Mouse (Mus musculus): ENCODE measurements around the gene Igsf3. TPM values are rescaled to one million over a fixed set of nuclear protein-coding genes. Genes with fewer than 3 reads are reported as not detected.
A peak's percentile ranks its signal among the peaks of the same experiment; 100 is the strongest.

The Igsf3 gene
- polyA plus RNA-seq, 1 experiment from 2014 or later, result 96.5 TPM

GRCm38 (mm10) chr3:101436469-101436868, 59.6 kb downstream of the Igsf3 start:
- no peak for ATAC-seq (ENCODE audit: low FRiP score, low read depth)
- no peaks in the 10 kb centered on the region for H3K9me3 ChIP-seq
- no peaks in the 10 kb centered on the region for H3K27me3 ChIP-seq
- no peak overlapping the region for H3K4me3 ChIP-seq
- H3K4me1 ChIP-seq, result peaks cover 9% of the 10 kb centered on the region
- no peak overlapping the region for H3K9ac ChIP-seq
- peaks cover 87% of the 10 kb centered on the region for H3K36me3 ChIP-seq
- H3K27ac ChIP-seq, result no peak overlapping the region
- WGBS, result 72% methylated on average over 4 of the region's 4 CpGs
- H3K4me2 ChIP-seq (replicated peaks), result no peak overlapping the region

- no peaks in the 10 kb centered on the region for H3K27me3 ChIP-seq
- H3K4me2 ChIP-seq (replicated peaks), result no peak overlapping the region
- H3K4me3 ChIP-seq, result no peak overlapping the region
- H3K9me3 ChIP-seq, result no peaks in the 10 kb centered on the region
- H3K27ac ChIP-seq, result no peak overlapping the region; the same call in 1 of the 2 replicates
- no peak for ATAC-seq (ENCODE audit: low FRiP score, low read depth)
- H3K36me3 ChIP-seq, result peaks cover 87% of the 10 kb centered on the region
- H3K4me1 ChIP-seq, result peaks cover 9% of the 10 kb centered on the region
- H3K9ac ChIP-seq, result no peak overlapping the region
- whole genome bisulfite sequencing, result 64% methylated on average over 12 of the region's 12 CpGs
Observed at GRCm38 (mm10) chr3:101437021-101437563, 60.2 kb downstream of the Igsf3 start.

- no peak for ATAC-seq (ENCODE audit: low FRiP score, low read depth)
- H3K4me3 ChIP-seq, result no peak overlapping the region
- peaks cover 2% of the 10 kb centered on the region for H3K4me1 ChIP-seq
- no peak overlapping the region for H3K27ac ChIP-seq
- H3K4me2 ChIP-seq (replicated peaks), result no peak overlapping the region
- no peaks in the 10 kb centered on the region for H3K27me3 ChIP-seq
- no peaks in the 10 kb centered on the region for H3K9me3 ChIP-seq
- no peak overlapping the region for H3K9ac ChIP-seq
- 85% methylated on average over 11 of the region's 11 CpGs for WGBS
- H3K36me3 ChIP-seq, result peaks cover 68% of the 10 kb centered on the region
Observed at GRCm38 (mm10) chr3:101443265-101443881, 66.5 kb downstream of the Igsf3 start.

GRCm38 (mm10) chr3:101444437-101444836, 67.6 kb downstream of the Igsf3 start:
- WGBS, result 89% methylated on average over 8 of the region's 8 CpGs
- Histone ChIP-seq H3K36me3 (peaks cover 65% of the 10 kb centered on the region), H3K27ac (no peak overlapping the region)

GRCm38 (mm10) chr3:101447239-101447638, 70.4 kb downstream of the Igsf3 start:
- peaks cover 63% of the 10 kb centered on the region for H3K36me3 ChIP-seq

More at GRCm38 (mm10) chr3:101444437-101444836, 67.6 kb downstream of the Igsf3 start:
- peaks cover 5% of the 10 kb centered on the region for H3K4me1 ChIP-seq
- no peaks in the 10 kb centered on the region for H3K9me3 ChIP-seq
- no peak for ATAC-seq (ENCODE audit: low FRiP score, low read depth)
- no peak overlapping the region for H3K4me3 ChIP-seq
- no peak overlapping the region for H3K9ac ChIP-seq
- no peak overlapping the region for H3K4me2 ChIP-seq (replicated peaks)
- H3K27me3 ChIP-seq, result no peaks in the 10 kb centered on the region

GRCm38 (mm10) chr3:101448765-101449164, 71.9 kb downstream of the Igsf3 start:
- Histone ChIP-seq H3K4me2 (replicated peaks) (no peak overlapping the region), H3K36me3 (peaks cover 75% of the 10 kb centered on the region)

More at GRCm38 (mm10) chr3:101447239-101447638, 70.4 kb downstream of the Igsf3 start:
- no peak overlapping the region for H3K27ac ChIP-seq
- H3K9me3 ChIP-seq, result no peaks in the 10 kb centered on the region
- H3K4me1 ChIP-seq, result peaks cover 5% of the 10 kb centered on the region
- no peak overlapping the region for H3K9ac ChIP-seq
- H3K4me3 ChIP-seq, result no peak overlapping the region
- no peaks in the 10 kb centered on the region for H3K27me3 ChIP-seq
- ATAC-seq (ENCODE audit: low FRiP score, low read depth), result no peak
- 87% methylated on average over 4 of the region's 4 CpGs for WGBS
- H3K4me2 ChIP-seq (replicated peaks), result no peak overlapping the region

GRCm38 (mm10) chr3:101450811-101451428, 74.0 kb downstream of the Igsf3 start:
- ATAC-seq (ENCODE audit: low FRiP score, low read depth), result no peak
- Histone ChIP-seq H3K36me3 (peaks cover 83% of the 10 kb centered on the region), H3K4me2 (replicated peaks) (no peak overlapping the region), H3K27me3 (no peaks in the 10 kb centered on the region), H3K27ac (no peak overlapping the region), H3K9ac (no peak overlapping the region), H3K9me3 (no peaks in the 10 kb centered on the region), H3K4me3 (no peak overlapping the region), H3K4me1 (peaks cover 5% of the 10 kb centered on the region)
- 87% methylated on average over 31 of the region's 31 CpGs for WGBS

More at GRCm38 (mm10) chr3:101448765-101449164, 71.9 kb downstream of the Igsf3 start:
- no peak overlapping the region for H3K4me3 ChIP-seq
- 48% methylated on average over 3 of the region's 3 CpGs for WGBS
- H3K27ac ChIP-seq, result no peak overlapping the region
- no peak overlapping the region for H3K9ac ChIP-seq
- H3K9me3 ChIP-seq, result no peaks in the 10 kb centered on the region
- H3K27me3 ChIP-seq, result no peaks in the 10 kb centered on the region
- peaks cover 5% of the 10 kb centered on the region for H3K4me1 ChIP-seq
- ATAC-seq (ENCODE audit: low FRiP score, low read depth), result no peak

GRCm38 (mm10) chr3:101460618-101461017, 83.7 kb downstream of the Igsf3 start:
- Histone ChIP-seq H3K4me3 (no peak overlapping the region), H3K9me3 (peaks cover 14% of the 10 kb centered on the region), H3K9ac (no peak overlapping the region), H3K36me3 (peaks cover 63% of the 10 kb centered on the region), H3K4me2 (replicated peaks) (no peak overlapping the region), H3K27me3 (no peaks in the 10 kb centered on the region), H3K27ac (no peak overlapping the region), H3K4me1 (peaks cover 7% of the 10 kb centered on the region)
- ATAC-seq (ENCODE audit: low FRiP score, low read depth), result no peak
- WGBS, result 43% methylated on average over 7 of the region's 7 CpGs

- Histone ChIP-seq H3K36me3 (peaks cover 59% of the 10 kb centered on the region), H3K9me3 (peaks cover 14% of the 10 kb centered on the region), H3K4me3 (no peak overlapping the region), H3K27me3 (no peaks in the 10 kb centered on the region), H3K27ac (0 out of 2 replicates have a peak overlapping the region, but pooled peaks have one; percentile 76), H3K4me1 (peaks cover 7% of the 10 kb centered on the region), H3K9ac (no peak overlapping the region), H3K4me2 (replicated peaks) (no peak overlapping the region)
- ATAC-seq (ENCODE audit: low FRiP score, low read depth), result no peak
- 82% methylated on average over 7 of the region's 7 CpGs for WGBS
Observed at GRCm38 (mm10) chr3:101461046-101461445, 84.2 kb downstream of the Igsf3 start.

GRCm38 (mm10) chr3:101461816-101462215, 84.9 kb downstream of the Igsf3 start:
- 0 out of 2 replicates have a peak overlapping the region, but pooled peaks have one; percentile 1 for H3K9ac ChIP-seq

GRCm38 (mm10) chr3:101462294-101462693, 85.4 kb downstream of the Igsf3 start:
- Histone ChIP-seq H3K27me3 (no peaks in the 10 kb centered on the region), H3K9me3 (peaks cover 14% of the 10 kb centered on the region), H3K27ac (no peak overlapping the region), H3K4me2 (replicated peaks) (no peak overlapping the region), H3K4me1 (peaks cover 12% of the 10 kb centered on the region), H3K36me3 (peaks cover 48% of the 10 kb centered on the region), H3K9ac (no peak overlapping the region), H3K4me3 (no peak overlapping the region)
- ATAC-seq (ENCODE audit: low FRiP score, low read depth), result no peak
- 31% methylated on average over 5 of the region's 5 CpGs for WGBS

More at GRCm38 (mm10) chr3:101461816-101462215, 84.9 kb downstream of the Igsf3 start:
- Histone ChIP-seq H3K36me3 (peaks cover 51% of the 10 kb centered on the region), H3K27ac (peak overlapping the region; percentile 76), H3K27me3 (no peaks in the 10 kb centered on the region), H3K9me3 (peaks cover 14% of the 10 kb centered on the region), H3K4me1 (peaks cover 7% of the 10 kb centered on the region), H3K4me2 (replicated peaks) (no peak overlapping the region), H3K4me3 (no peak overlapping the region)
- WGBS, result 35% methylated on average over 8 of the region's 8 CpGs
- no peak for ATAC-seq (ENCODE audit: low FRiP score, low read depth)

GRCm38 (mm10) chr3:101463491-101463890, 86.6 kb downstream of the Igsf3 start:
- no peak overlapping the region for H3K4me3 ChIP-seq
- H3K4me1 ChIP-seq, result peaks cover 24% of the 10 kb centered on the region
- H3K4me2 ChIP-seq (replicated peaks), result no peak overlapping the region
- ATAC-seq (ENCODE audit: low FRiP score, low read depth), result no peak
- H3K36me3 ChIP-seq, result peaks cover 36% of the 10 kb centered on the region
- H3K9me3 ChIP-seq, result peaks cover 7% of the 10 kb centered on the region
- H3K9ac ChIP-seq, result no peak overlapping the region
- WGBS, result 79% methylated on average over 3 of the region's 3 CpGs
- H3K27ac ChIP-seq, result no peak overlapping the region
- no peaks in the 10 kb centered on the region for H3K27me3 ChIP-seq

All from limb, embryonic 13.5 days (tissue).